Mouse (Mus musculus) bone marrow, adult 2 months (tissue): ENCODE results near the gene Cd80.

Experiments used
- CTCF ChIP-seq: fragments of 200-500 bp; IDR thresholded peaks from 2 replicates; pipeline ENCODE4 v1.5.1; 2011; ENCODE audit warnings: low read length, control low read depth; ENCODE audit not compliant: control insufficient read depth, insufficient read depth
- POLR2A ChIP-seq: fragments of 200-500 bp; IDR thresholded peaks from 2 replicates; pipeline ENCODE4 v1.6.1; 2011; ENCODE audit warnings: low read depth, mild to moderate bottlenecking, control low read depth, low read length, borderline replicate concordance; ENCODE audit not compliant: control insufficient read depth

GRCm38 (mm10) chr16:38483582-38484309, 28.4 kb downstream of the Cd80 start:
- no peak for TF ChIP-seq CTCF
- TF ChIP-seq POLR2A = no peak
